Mouse (Mus musculus) layer of hippocampus, postnatal 36 days (tissue): ENCODE data around the gene Calcoco1. TPM values are rescaled to one million over a fixed set of nuclear protein-coding genes. Genes with fewer than 3 reads are reported as not detected.
"Not testable (repeated sequence)": the region's sequence is repeated elsewhere in the genome, so short reads cannot be mapped to it uniquely, and the experiment has no call there.

ENCODE experiments used
- DNase-seq, 2 experiments: peaks; one replicate each; pipeline ENCODE4 v3.0.0; 2022
- microRNA-seq, 2 experiments: library from miRNA; unstranded; fragments of <30 nt; microRNA quantifications; one replicate each; pipeline ENCODE4 v1.2.0; 2021
- total RNA-seq, 2 experiments: library from RNA; stranded (reverse); gene quantifications; 2 replicates each; pipeline ENCODE4 v1.2.3; 2021

Gene Calcoco1
- total RNA-seq, 2 experiments from 2014 or later: 86.7 to 89.8 TPM

GRCm38 (mm10) chr15:102692321-102692804, 29.6 kb downstream of the Calcoco1 start:
- no peak for DNase-seq

GRCm38 (mm10) chr15:102685791-102686190, 36.2 kb downstream of the Calcoco1 start:
- no peak for DNase-seq

DNA sequence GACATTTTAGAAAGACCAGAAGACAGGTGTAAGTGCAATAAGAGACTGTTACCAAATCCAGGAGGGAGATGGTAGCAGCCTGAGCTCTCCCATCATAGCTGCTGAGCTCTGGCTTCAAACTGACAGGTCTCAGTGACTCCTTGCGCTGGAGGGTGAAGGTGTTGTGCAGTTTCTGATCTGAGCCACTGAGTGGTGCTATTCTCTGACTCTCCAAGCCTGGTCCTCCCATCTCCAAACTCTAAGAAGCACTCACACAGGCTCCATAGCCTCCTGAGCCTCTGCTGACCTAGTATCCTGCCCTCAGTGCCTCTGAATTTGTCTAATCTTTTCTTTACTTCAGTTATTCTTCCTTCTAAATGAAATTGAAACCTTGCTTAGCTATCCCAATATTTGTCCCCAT, 38.3 kb downstream of the Calcoco1 start:
- DNase-seq: no peak

DNA sequence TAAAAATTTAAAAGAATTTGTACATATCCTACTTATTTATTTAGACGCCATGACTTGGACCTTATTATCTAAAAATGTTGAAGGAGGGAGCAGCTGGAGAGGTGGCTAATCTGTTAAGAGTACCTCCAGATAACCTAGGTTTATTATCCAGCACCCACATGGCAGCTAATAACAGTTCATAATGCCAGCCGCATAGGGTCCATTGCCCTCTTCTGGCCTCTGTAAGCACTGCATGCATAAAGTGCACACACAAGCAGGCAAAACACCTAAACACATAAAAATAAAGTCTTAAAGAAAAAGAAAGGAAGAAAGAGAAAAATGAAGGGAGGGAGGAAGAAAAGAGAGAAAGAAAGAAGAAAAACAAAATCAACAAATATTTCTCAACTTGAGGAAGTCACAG, 45.6 kb downstream of the Calcoco1 start:
- no peak for DNase-seq

DNA sequence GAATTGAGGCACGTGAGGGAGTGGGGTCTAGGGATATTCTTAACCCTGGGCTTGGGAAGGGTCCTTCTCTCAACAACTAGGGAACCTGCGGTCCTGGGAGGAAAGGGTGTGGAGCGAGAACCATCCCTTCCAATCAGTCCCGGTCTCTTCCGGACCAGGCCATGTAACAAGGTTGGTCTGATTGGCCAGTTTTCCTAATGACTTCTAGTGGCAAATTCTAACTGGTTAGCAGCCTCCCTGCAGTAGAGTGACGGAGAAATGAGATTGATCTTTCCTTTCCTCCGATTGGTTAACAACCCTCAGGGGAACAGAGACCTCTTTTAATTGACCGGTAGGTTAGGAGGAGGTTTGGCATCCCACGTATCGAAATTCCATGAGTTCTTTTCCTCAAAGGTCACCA, 48.4 kb downstream of the Calcoco1 start:
- DNase-seq: peak; percentile 49 to 61

- DNase-seq: peak; percentile 37 to 42
Measured at GRCm38 (mm10) chr15:102672215-102673071, 49.5 kb downstream of the Calcoco1 start, which contains the start of gene Atp5g2. TSS of gene Atp5g2 (minus strand) at chr15:102672352.

DNA sequence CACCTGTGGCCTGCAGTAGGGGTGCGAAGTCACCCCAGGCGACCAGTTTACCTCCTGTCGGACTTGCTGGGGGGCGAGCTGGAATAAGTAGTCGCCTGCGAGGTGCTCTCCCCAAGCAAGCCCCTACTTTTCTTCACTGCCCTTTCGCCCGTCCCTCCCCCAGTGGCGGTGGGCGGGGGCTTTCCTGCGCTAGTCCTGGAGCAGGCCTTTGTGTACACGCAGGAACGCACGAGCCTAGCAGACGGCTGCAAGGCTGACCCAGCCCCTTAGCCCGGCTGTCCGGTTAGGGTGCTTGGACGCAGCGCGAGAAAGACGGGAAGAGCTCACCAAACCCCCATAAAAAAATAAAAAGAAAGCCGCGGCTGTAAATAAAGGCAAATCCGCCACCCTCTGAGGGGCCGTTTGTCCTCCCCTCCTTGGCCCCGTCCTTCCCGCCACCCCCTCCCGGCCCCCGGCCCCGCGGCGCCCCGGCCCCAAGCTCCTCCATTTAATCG, 50.2 kb downstream of the Calcoco1 start:
- DNase-seq: peak; percentile 67 to 75

DNA sequence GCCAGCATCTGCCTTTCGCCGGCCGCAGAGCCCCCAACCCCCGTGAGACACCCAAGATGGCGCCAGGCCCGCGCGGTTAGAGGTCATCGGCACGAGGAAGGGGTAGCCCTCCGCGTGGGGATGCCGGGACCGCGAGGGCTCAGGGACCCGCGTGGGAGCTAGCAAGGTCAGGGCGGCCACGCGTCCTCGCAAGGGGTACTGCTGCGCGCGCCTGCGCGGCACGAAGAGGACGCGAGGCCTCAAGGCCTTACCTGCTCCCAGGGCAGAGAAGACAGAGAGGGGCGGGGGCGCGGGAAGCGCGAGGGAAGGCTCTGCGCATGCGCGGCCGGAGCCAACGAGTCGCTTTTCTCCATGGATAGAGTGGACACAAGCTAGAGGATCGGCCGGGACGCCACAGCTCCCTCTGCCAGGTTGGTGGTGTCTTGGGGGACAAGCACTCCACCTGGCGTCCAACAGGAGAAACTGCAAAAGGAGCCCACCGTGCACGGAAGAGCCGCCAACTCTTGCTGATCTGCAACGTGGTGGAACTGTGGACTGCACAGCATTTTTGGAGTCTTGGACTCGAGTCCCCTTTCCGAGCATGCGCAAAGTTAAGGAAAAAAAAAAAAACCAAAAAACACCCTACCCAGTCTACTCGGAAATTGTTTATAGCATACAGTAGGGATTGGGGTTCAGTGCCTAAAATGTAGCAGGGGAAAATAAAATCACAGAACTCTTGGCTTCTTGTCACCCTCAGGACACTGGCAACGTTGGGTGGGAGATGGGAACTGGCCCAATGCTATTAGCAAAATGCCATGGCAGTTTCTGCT, 51.0 kb downstream of the Calcoco1 start:
- peak; percentile 96 to 97 for DNase-seq

DNA sequence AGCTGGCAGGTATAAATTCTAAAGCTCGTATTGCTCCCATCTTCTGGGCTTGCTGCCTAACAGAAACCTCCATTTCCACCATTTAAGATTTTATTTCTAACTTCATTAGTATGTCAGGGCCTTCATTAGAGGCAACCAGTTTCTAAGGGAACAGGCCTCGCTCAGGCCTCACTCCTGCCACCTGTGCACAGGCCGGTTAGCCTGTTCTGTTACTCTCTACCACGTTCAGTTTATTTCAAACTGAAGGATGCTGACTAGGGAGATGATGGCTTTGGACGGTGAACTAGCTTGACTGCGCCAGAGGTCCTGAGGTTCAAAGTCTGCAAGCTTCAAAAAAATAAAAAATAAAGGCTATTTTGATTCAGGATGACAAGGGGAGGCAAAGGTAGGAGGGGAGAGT, 51.7 kb downstream of the Calcoco1 start:
- no peak for DNase-seq

DNA sequence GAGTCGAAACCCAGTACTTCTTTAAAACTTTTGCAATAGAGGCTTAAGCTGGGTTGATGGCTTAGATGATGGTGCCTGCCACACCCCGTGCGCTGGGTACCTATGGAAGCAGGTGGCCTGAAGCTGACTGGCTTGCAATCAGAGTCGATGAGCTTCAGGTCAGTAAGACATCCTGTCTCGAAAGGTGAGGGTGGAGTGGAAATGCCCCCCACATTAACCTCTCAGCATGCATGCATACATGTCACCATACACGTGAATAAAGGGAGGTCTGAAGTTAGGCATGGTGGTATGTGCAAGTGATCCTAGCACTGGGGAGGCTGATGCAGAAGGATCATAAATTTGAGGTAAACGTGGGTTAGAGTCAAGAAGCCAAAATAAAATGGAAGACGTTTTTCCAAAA, 52.4 kb downstream of the Calcoco1 start:
- no peak for DNase-seq

GRCm38 (mm10) chr15:102665494-102665893, 56.5 kb downstream of the Calcoco1 start:
- DNase-seq: no peak

- no peak for DNase-seq
Measured at GRCm38 (mm10) chr15:102663825-102664224, 58.2 kb downstream of the Calcoco1 start.

- DNase-seq: not testable (repeated sequence)
Measured at GRCm38 (mm10) chr15:102662601-102663000, 59.4 kb downstream of the Calcoco1 start.

DNA sequence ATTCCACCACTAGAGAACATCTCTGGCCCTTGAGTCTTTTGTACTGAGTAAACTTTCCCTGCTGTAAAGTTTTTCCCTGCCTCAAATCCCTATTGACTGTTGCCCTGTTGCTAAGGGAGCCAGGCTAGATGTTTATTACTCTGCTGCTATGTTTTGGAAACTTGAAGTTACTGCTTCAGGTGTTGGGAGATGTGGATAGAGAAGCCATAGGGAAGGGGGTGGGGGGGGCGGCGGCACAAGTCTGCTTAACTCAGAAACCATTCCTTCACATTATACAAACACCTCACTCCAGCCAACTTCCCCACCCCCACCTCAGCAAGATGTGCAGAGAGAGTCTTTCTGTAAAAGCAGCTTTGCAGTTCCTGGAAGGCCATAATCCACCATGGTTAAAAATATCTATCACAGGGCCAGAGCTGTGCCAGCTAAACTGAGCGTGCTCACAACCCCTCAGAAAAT, 64.0 kb downstream of the Calcoco1 start:
- DNase-seq: no peak

Small RNA genes lying within 50 kb of the gene (microRNA-seq; reads per million reads assigned to microRNA genes)
- 0 to 0.85 reads per million in 2 experiments for gene Mir688

Other genes with a start within 250 kb of the Calcoco1 start
- gene Gm10337, start 218.5 kb downstream of the Calcoco1 start, total RNA-seq: not detected
- 100 to 1,000 TPM in 1 of 2 experiments, 10 to 100 TPM in 1; 96.4 to 103 TPM for gene Map3k12, start 205.1 kb downstream of the Calcoco1 start, total RNA-seq
- gene Tarbp2, start 204.0 kb downstream of the Calcoco1 start, total RNA-seq: 10 to 100 TPM; 32.2 to 36.9 TPM
- 1 to 10 TPM; 3.7 to 4.3 TPM for gene Npff, start 197.2 kb downstream of the Calcoco1 start, total RNA-seq
- 1 to 10 TPM in 1 of 2 experiments, not detected in 1; 3.1 TPM for gene Gm28047, start 97.1 kb downstream of the Calcoco1 start, total RNA-seq
- 10 to 100 TPM; 40.4 to 45.0 TPM for gene Atf7, start 96.7 kb downstream of the Calcoco1 start, total RNA-seq
- gene Atp5g2, start 49.8 kb downstream of the Calcoco1 start, total RNA-seq: 10 to 100 TPM; 10.6 to 17.2 TPM
- gene Hoxc13, start 198.9 kb upstream of the Calcoco1 start, total RNA-seq: not detected
- gene Hoxc12, start 214.6 kb upstream of the Calcoco1 start, total RNA-seq: not detected
- gene Hoxc11, start 232.2 kb upstream of the Calcoco1 start, total RNA-seq: not detected
- not detected for gene Hoxc10, start 244.6 kb upstream of the Calcoco1 start, total RNA-seq
- gene Hoxc5, start 245.3 kb upstream of the Calcoco1 start, total RNA-seq: not detected